Mouse (Mus musculus): ENCODE results near the gene Nupr1.

DNA sequence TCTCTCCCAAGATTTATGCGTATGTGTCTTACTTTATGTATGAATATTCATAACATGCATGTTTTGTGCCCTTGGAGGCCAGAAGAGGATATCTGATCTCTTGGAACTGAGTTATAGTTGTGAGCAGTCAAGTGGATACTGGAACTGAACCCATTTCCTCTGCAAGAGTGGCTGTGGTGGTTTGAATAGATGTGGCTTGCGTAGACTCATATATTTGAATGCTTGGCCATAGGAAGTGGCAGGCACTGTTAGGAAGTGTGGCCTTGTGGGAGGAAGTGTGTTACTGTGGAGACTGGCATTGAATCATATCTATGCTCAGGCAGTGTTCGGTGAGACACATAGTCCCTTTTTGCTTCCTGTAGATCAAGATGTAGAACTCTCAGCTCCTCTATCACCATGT lies 25.0 kb upstream of the Nupr1 start:
- no peak for TF ChIP-seq CTCF (IDR thresholded peaks at IDR 0.05; ENCODE audit: low read depth, low read length)
- TF ChIP-seq POLR2AphosphoS5 (IDR thresholded peaks at IDR 0.05; ENCODE audit: insufficient replicate concordance, low read depth, low read length) = no peak
- no peak for TF ChIP-seq GATA2 (IDR thresholded peaks at IDR 0.05; ENCODE audit: borderline replicate concordance, low read depth, low read length)
- no peak for TF ChIP-seq GATA1 (IDR thresholded peaks at IDR 0.05; ENCODE audit: borderline replicate concordance, low read length)

Data from G1E (cell line).